Mouse (Mus musculus): ENCODE measurements around the gene Sh2d2a.
"Not testable (repeated sequence)": the region's sequence is repeated elsewhere in the genome, so short reads cannot be mapped to it uniquely, and the experiment has no call there.

Gene Sh2d2a

DNA sequence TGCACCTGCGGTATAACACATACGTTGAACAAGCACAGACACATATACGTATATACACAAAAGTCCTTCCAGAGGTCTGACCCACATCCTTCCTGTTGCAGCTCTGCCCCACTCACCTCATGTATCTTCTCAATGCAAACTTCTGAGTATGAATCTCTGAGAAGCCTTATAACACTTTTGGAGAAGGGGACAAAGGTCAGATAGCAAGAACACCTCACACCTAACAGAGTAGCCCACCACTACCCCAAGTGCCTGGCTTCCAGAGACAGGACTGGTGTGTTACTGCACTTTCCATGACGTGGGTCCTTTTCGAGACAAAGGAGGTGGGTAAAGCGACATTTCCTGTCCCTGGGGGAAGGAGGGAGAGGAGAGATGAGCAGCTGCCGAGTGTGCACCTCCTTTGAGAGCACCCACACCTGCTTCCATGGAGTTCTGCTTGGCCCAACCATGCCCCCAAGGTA is at the start of gene Sh2d2a:
Gene Sh2d2a (plus strand): TSS at position 106 of the 461 bp plus-strand sequence.
- DNase-seq: no peak

- DNase-seq: peak; percentile 67 to 82
These were observed 44.9 kb upstream of the Sh2d2a start for GRCm38 (mm10) chr3:87801681-87802080.

GRCm38 (mm10) chr3:87804038-87804677 is 42.4 kb upstream of the Sh2d2a start:
- DNase-seq: no peak

DNA sequence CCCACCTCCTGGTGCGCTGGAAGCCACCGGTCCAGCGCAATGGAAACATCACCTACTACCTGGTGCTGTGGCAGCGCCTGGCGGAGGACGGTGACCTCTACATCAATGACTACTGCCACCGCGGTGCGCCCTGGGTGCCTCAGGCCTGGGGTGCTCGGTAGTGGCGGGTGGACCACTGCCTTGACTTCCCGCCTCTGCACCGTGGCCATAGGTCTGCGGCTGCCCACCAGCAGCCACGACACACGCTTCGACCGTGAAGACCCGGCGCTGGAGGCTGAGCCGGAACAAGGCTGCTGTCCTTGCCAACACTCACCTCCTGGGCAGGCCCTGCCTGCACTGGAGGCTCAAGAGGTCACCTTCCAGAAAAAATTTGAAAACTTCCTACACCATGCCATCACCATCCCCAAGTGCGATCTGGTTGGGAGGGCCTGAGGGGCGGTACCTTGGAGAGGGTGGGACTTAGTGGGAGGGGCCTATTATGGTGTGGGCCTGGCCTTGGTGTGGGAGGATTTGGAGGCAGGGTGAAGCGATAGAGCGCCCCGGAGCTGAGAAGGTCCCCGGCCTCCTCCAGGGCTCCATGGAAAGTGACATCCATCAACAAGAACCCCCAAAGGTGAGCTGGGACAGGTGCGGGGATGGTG is 37.1 kb upstream of the Sh2d2a start:
- no peak for DNase-seq

- no peak for DNase-seq
These were observed 35.3 kb upstream of the Sh2d2a start for GRCm38 (mm10) chr3:87811297-87811696.

GRCm38 (mm10) chr3:87812413-87812812 is 34.1 kb upstream of the Sh2d2a start:
- no peak for DNase-seq

DNA sequence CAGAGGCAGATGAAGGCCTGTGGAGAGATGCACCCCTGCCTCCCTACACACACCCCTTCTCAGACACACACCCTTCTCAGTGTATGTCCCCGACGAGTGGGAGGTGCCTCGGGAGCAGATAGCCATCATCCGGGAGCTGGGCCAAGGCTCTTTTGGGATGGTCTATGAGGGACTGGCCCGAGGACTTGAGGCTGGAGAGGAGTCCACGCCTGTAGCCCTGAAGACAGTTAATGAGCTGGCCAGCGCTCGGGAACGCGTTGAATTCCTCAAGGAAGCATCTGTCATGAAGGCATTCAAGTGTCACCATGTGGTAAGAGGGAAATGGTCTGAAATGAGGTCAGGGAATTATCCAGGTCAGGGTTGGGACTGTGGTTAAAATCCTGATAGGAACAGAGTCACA is 33.7 kb upstream of the Sh2d2a start:
- no peak for DNase-seq

GRCm38 (mm10) chr3:87816166-87816565 is 30.4 kb upstream of the Sh2d2a start:
- DNase-seq: no peak

- DNase-seq: peak; percentile 87 to 91
These were observed 29.9 kb upstream of the Sh2d2a start for GRCm38 (mm10) chr3:87816646-87817093.

- no peak for DNase-seq
These were observed 28.3 kb upstream of the Sh2d2a start for GRCm38 (mm10) chr3:87818226-87818625.

GRCm38 (mm10) chr3:87824206-87824605 is 22.3 kb upstream of the Sh2d2a start, which contains the start of gene Pear1:
TSS of gene Pear1 (minus strand) at chr3:87824306.
- DNase-seq: not testable (repeated sequence)

- no peak for DNase-seq
These were observed 18.1 kb upstream of the Sh2d2a start for GRCm38 (mm10) chr3:87828435-87828834.

GRCm38 (mm10) chr3:87829025-87829424 is 17.5 kb upstream of the Sh2d2a start:
- DNase-seq: no peak

DNA sequence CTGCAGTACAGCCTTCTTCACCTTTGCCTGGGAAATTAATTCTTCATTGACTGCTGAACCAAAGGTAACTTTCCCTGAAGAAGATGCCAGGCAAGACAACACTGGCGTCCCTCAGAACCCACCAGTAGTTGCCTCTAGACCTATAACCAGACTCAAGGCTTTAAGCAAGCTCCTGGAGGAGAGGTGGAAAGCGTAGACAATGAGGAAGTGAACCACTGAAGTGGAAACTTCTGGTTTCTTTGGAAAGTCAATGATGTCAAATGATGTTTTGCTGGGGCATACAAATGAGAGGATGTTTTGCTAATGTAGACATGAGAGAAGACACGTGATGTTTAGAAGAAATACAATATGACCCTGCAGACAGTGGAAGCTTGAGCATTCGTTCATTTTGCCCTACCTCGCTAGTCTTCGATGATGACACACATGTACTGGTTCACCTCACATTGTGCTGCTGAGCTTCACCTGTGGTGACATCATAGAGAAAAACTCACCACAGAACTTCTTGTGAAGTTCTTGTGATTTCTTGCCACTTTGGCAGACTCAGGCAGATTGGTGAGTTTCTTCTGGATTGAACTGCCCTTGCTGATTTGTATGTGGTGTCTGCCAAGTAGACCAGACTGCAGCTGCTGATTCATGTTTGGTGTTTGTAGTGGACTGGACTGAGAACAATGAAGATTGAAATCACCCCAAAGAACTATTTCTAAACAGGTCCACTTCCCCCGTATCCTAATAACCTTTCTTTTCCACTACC is 14.3 kb upstream of the Sh2d2a start:
- no peak for DNase-seq

DNA sequence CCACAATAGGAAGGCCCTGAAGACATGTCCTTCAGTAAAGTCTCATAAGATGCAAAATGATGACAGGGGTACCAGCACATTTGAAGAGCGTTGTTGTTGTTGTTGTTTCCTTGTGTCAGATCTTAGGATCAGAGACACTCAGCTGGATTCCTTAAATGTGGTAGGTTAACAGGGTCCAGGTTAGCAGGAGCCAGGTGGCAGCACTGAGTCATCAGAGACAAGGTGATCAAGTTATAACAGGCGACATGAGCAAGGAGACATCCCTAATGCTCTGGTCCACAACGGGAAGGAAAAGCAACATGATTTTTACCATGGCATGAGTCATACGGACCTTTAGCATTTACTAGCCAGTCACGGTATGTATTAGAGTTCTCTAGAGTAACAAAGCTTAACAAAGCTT is 13.1 kb upstream of the Sh2d2a start:
- DNase-seq: no peak

GRCm38 (mm10) chr3:87838622-87839021 is 7.9 kb upstream of the Sh2d2a start:
- peak; percentile 89 to 92 for DNase-seq

- DNase-seq: no peak
These were observed 5.7 kb upstream of the Sh2d2a start for GRCm38 (mm10) chr3:87840858-87841257.

- no peak for DNase-seq
These were observed 1.6 kb upstream of the Sh2d2a start for GRCm38 (mm10) chr3:87844981-87845380.

DNA sequence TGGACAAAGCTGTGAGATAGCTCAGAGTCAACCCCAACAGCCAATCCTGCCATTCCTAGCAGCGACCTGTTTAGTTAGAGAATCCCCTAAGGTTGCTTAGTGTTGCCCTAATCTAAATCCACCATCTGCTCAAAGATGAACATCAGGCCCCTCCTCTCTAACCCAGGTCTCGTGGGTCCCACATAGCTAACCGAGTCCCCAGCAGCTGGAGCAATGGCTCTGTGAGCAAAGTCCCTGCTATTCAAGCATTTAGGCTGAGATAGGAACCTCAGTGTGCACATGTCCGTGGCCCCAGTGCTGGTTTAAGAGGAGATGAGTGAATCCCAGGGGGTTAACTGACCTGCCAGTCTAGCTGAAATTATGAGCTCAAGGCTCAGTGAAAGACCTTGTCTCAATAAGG is 369 bp upstream of the Sh2d2a start:
- DNase-seq: no peak

- DNase-seq: no peak
These were observed 1.1 kb downstream of the Sh2d2a start for GRCm38 (mm10) chr3:87847680-87848079.

GRCm38 (mm10) chr3:87849117-87849516 is 2.6 kb downstream of the Sh2d2a start:
- DNase-seq: no peak

GRCm38 (mm10) chr3:87854795-87855568 is 8.4 kb downstream of the Sh2d2a start:
- DNase-seq: no peak

GRCm38 (mm10) chr3:87855936-87856335 is 9.4 kb downstream of the Sh2d2a start:
- DNase-seq: no peak

Data from cerebellum, postnatal 14 days (tissue).